Mouse (Mus musculus): Measurements from ENCODE around the gene Notch2. TPM values are rescaled to one million over a fixed set of nuclear protein-coding genes. Genes with fewer than 3 reads are reported as not detected.

Gene Notch2
- 8.2 and 13.6 TPM in 2 replicates for polyA plus RNA-seq (2014; fragmentation: Nextera tagmentation; extraction: Ambion mirVana)

DNA sequence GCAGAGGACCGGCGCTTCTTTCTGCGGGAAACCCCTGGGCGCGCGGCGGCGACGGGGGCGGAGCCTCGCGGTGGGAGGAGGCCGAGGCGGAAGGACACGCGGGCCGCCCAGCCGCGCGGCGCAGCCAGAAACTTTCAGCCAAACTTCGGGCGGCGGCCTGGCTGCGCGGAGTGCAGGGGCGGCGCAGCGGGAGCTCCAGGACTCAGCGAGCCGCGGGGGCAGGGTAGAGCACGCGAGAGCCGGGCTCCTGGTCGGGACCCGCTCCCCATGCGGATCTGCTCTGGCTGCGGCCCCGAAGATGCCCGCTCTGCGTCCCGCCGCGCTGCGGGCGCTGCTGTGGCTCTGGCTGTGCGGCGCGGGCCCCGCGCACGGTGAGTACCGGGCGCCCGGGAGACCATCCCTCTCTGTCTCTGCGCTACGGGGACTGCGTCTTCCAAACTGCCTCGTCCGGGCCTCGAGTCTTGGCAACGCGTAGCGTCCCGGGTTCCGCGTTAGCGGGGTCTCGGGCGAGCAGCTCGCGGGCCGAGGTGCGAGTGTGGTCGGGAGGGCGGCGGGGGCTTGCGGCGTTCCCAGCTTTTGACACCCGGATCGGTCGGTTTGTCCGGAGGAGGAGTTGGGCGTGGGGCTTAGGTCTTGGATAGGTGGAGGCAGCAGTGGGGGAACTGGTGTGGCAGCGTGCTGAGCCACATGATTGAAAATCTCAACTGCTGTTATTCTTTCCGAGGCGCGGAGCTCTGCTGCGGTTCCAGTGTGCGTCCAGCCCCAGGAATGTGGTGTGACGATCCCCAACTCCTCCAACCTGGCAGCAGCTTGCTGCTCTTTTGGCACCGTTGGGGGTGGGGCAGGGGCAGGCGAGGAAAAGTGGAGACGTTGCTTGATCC lies at the start of gene Notch2:
Gene Notch2 (plus strand): TSS at position 127 of the 881 bp plus-strand sequence.
- Histone ChIP-seq H3K9ac (replicated peaks; ENCODE audit: low read depth, low read length) (peak within 1 kb of the TSS; percentile 78), H3K4me3 (ENCODE audit: low read depth, low read length) (peak within 1 kb of the TSS; percentile 90), H3K27ac (ENCODE audit: low read depth, low read length) (peak within 1 kb of the TSS; percentile 64), H3K4me2 (ENCODE audit: low read depth, low read length) (peak within 1 kb of the TSS; percentile 85), H3K27me3 (ENCODE audit: control insufficient read depth, insufficient read depth, low read length) (no peaks in the 10 kb centered on the region), H3K36me3 (ENCODE audit: control insufficient read depth, insufficient read depth, low read length) (no peaks in the 10 kb centered on the region), H3K4me1 (ENCODE audit: control insufficient read depth, insufficient read depth, low read length) (0 out of 2 replicates have a peak, but pooled peaks cover 3% of the 10 kb centered on the region), H3K9me3 (ENCODE audit: control insufficient read depth, low read length) (no peaks in the 10 kb centered on the region)
- peak; percentile 87 for ATAC-seq (ENCODE audit: low read depth)
- WGBS: under 1% methylated on average over 95 of the region's 95 CpGs

DNA sequence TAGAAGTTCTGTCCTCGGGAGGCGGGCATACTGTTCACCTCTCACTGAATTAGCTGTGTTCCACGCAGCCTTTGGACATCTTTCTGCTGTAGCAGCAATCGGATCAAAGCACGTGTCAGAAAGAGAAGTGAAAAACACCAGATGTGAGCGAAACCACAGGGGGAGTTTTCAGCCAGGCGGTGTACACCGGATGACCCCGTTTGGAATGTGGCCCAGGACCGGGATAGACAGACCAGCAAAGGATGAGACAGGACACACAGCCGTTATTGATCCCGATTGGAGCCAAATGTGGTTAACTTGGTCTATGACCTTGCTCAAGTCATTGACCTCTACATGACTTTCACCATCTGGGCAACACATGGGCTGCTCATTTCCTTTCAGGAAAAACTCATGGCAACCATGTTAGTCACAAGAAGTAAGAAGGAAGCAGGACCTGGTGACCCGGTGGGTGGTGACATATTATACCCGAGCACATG lies 48.4 kb upstream of the Notch2 start:
- H3K4me2 ChIP-seq (ENCODE audit: low read depth, low read length): no peak overlapping the region
- no peak for ATAC-seq (ENCODE audit: low read depth)
- no peaks in the 10 kb centered on the region for H3K9me3 ChIP-seq (ENCODE audit: control insufficient read depth, low read length)
- WGBS: 87% methylated on average over 14 of the region's 14 CpGs
- H3K27ac ChIP-seq (ENCODE audit: low read depth, low read length): no peak overlapping the region
- H3K4me3 ChIP-seq (ENCODE audit: low read depth, low read length): no peak overlapping the region
- H3K9ac ChIP-seq (replicated peaks; ENCODE audit: low read depth, low read length): no peak overlapping the region
- no peaks in the 10 kb centered on the region for H3K36me3 ChIP-seq (ENCODE audit: control insufficient read depth, insufficient read depth, low read length)
- no peaks in the 10 kb centered on the region for H3K27me3 ChIP-seq (ENCODE audit: control insufficient read depth, insufficient read depth, low read length)
- no peaks in the 10 kb centered on the region for H3K4me1 ChIP-seq (ENCODE audit: control insufficient read depth, insufficient read depth, low read length)

DNA sequence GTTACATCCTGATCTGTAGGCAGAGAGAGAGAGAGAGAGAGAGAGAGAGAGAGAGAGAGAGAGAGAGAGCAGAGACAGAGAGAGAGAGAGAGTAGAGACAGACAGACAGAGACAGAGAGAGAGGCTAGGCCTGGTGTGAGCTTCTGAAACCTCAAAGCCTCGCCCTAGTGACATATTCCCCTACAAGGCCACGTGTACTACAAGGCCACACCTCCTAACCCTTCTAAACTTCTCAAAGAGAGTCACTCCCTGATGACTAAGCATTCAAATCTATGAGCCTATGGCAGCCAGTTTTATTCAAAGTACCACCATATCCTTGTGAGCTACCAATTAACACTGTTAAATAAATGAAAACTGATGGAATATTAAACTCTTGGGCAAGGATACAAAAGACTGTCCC lies 45.7 kb upstream of the Notch2 start:
- 52% methylated on average over 2 of the region's 2 CpGs for WGBS
- Histone ChIP-seq H3K27me3 (ENCODE audit: control insufficient read depth, insufficient read depth, low read length) (no peaks in the 10 kb centered on the region), H3K36me3 (ENCODE audit: control insufficient read depth, insufficient read depth, low read length) (no peaks in the 10 kb centered on the region), H3K4me2 (ENCODE audit: low read depth, low read length) (no peak overlapping the region), H3K4me3 (ENCODE audit: low read depth, low read length) (no peak overlapping the region), H3K9ac (replicated peaks; ENCODE audit: low read depth, low read length) (no peak overlapping the region), H3K9me3 (ENCODE audit: control insufficient read depth, low read length) (no peaks in the 10 kb centered on the region), H3K4me1 (ENCODE audit: control insufficient read depth, insufficient read depth, low read length) (no peaks in the 10 kb centered on the region), H3K27ac (ENCODE audit: low read depth, low read length) (no peak overlapping the region)
- no peak for ATAC-seq (ENCODE audit: low read depth)

DNA sequence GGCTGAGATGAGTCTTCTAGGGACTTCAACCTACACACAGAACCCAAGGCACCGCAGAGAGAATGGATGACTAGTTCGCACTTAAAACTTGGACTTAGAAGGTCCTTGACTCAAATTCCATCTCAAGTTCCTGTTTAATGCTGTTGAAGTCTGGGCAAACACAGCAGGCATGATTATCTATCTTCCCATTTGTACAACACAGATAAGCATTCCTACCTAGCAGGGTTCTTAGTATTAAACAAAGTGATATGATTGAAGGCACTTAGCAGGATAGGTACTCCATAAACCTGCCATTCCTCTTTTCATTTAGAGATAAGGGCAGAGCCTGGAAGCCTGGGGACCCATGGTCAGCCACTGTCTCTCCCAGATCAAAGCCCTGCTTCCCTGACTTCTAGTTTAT lies 45.1 kb upstream of the Notch2 start:
- Histone ChIP-seq H3K4me2 (ENCODE audit: low read depth, low read length) (no peak overlapping the region), H3K4me3 (ENCODE audit: low read depth, low read length) (no peak overlapping the region), H3K36me3 (ENCODE audit: control insufficient read depth, insufficient read depth, low read length) (no peaks in the 10 kb centered on the region), H3K27me3 (ENCODE audit: control insufficient read depth, insufficient read depth, low read length) (no peaks in the 10 kb centered on the region), H3K27ac (ENCODE audit: low read depth, low read length) (no peak overlapping the region), H3K4me1 (ENCODE audit: control insufficient read depth, insufficient read depth, low read length) (no peaks in the 10 kb centered on the region), H3K9ac (replicated peaks; ENCODE audit: low read depth, low read length) (no peak overlapping the region), H3K9me3 (ENCODE audit: control insufficient read depth, low read length) (no peaks in the 10 kb centered on the region)
- ATAC-seq (ENCODE audit: low read depth): no peak
- WGBS: 95% methylated on average over 2 of the region's 2 CpGs

DNA sequence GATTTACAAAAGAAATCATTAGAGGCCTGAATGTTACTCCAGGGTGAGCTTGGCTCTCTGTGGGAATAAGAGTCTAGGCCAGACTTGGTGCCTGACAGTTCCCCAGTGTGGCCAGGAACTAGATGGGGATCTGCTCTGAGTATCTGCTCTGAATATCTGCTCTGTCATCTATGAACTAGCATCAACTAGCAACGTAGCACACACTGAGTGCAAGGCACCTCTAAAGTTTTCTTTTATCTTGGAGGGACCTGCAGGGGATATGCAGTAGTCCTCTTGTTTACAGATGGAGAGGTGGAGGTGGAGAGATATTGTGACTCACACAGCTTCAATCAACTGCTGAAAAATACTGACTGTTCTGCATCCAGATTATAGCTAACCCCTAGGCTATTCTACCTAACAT lies 44.3 kb upstream of the Notch2 start:
- no peak for ATAC-seq (ENCODE audit: low read depth)
- Histone ChIP-seq H3K9ac (replicated peaks; ENCODE audit: low read depth, low read length) (no peak overlapping the region), H3K36me3 (ENCODE audit: control insufficient read depth, insufficient read depth, low read length) (no peaks in the 10 kb centered on the region), H3K9me3 (ENCODE audit: control insufficient read depth, low read length) (no peaks in the 10 kb centered on the region), H3K4me1 (ENCODE audit: control insufficient read depth, insufficient read depth, low read length) (no peaks in the 10 kb centered on the region), H3K27me3 (ENCODE audit: control insufficient read depth, insufficient read depth, low read length) (no peaks in the 10 kb centered on the region), H3K27ac (ENCODE audit: low read depth, low read length) (no peak overlapping the region), H3K4me3 (ENCODE audit: low read depth, low read length) (no peak overlapping the region), H3K4me2 (ENCODE audit: low read depth, low read length) (no peak overlapping the region)
- 87% methylated on average over 1 of the region's 1 CpGs for WGBS

DNA sequence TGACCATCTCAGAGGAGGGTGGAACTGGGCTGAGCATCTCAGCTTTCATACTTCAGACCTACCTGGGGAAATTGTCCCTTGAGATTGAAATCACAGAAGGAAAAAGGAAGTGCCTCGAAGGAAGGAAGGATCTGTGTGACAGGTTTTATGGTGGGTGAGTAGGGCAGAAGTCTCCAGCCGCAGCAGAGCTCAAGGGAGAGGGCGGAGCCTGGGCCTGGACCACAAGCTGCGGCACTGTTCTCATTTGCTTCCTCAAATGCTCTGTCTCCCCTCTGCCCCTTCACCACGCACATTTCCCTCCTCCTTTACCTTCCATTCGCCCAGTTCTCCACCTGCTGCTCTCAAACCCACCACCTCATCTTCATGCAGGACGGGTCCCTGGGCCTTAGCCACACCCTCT lies 42.2 kb upstream of the Notch2 start:
- no peak overlapping the region for H3K9ac ChIP-seq (replicated peaks; ENCODE audit: low read depth, low read length)
- H3K27ac ChIP-seq (ENCODE audit: low read depth, low read length): no peak overlapping the region
- H3K4me2 ChIP-seq (ENCODE audit: low read depth, low read length): no peak overlapping the region
- no peaks in the 10 kb centered on the region for H3K4me1 ChIP-seq (ENCODE audit: control insufficient read depth, insufficient read depth, low read length)
- no peak overlapping the region for H3K4me3 ChIP-seq (ENCODE audit: low read depth, low read length)
- 9% methylated on average over 7 of the region's 7 CpGs for WGBS
- H3K9me3 ChIP-seq (ENCODE audit: control insufficient read depth, low read length): no peaks in the 10 kb centered on the region
- H3K27me3 ChIP-seq (ENCODE audit: control insufficient read depth, insufficient read depth, low read length): no peaks in the 10 kb centered on the region
- no peaks in the 10 kb centered on the region for H3K36me3 ChIP-seq (ENCODE audit: control insufficient read depth, insufficient read depth, low read length)
- ATAC-seq (ENCODE audit: low read depth): 0 out of 2 replicates have a peak, but pooled peaks have one; percentile 46

DNA sequence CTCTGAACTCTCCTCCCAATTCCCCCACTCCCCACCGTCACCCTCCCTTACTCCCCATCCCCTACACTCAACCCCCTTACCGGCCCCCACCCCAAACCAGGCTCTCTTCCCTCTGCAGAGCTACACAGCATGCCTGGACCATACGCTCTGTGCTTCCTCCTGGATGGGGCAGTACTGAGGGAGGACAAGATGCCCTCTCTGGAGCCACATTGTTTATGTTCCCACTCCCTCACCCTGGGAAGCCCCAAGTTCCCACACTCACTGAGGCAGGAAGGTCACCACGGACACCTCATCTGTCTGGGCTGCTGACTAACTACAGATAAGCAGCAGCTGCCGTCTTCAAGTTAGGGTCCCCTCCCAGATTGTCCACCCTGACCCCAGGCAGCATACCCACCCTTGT lies 41.1 kb upstream of the Notch2 start:
- no peaks in the 10 kb centered on the region for H3K9me3 ChIP-seq (ENCODE audit: control insufficient read depth, low read length)
- no peaks in the 10 kb centered on the region for H3K27me3 ChIP-seq (ENCODE audit: control insufficient read depth, insufficient read depth, low read length)
- no peak for ATAC-seq (ENCODE audit: low read depth)
- H3K9ac ChIP-seq (replicated peaks; ENCODE audit: low read depth, low read length): no peak overlapping the region
- H3K27ac ChIP-seq (ENCODE audit: low read depth, low read length): no peak overlapping the region
- no peak overlapping the region for H3K4me2 ChIP-seq (ENCODE audit: low read depth, low read length)
- no peaks in the 10 kb centered on the region for H3K36me3 ChIP-seq (ENCODE audit: control insufficient read depth, insufficient read depth, low read length)
- WGBS: 57% methylated on average over 5 of the region's 5 CpGs
- H3K4me3 ChIP-seq (ENCODE audit: low read depth, low read length): no peak overlapping the region
- H3K4me1 ChIP-seq (ENCODE audit: control insufficient read depth, insufficient read depth, low read length): no peaks in the 10 kb centered on the region

DNA sequence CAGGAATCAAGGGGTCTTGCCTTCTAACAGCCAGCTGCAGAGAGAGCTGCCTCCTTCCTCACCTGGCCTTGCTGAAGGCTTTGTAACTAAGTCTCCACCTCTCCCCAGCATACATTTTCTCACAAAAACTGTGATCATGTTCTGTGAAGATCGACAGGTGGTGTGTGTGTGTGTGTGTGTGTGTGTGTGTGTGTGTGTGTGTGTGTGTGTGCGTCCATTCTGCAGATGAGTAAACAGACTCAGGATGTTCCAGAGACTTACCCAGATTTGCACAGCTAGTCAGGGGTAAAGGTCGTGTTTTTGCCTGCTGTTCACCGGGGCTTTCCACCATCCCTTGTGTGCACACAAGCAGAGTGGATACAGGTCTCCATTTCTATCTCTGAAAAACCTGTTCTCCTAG lies 40.6 kb upstream of the Notch2 start:
- Histone ChIP-seq H3K27me3 (ENCODE audit: control insufficient read depth, insufficient read depth, low read length) (no peaks in the 10 kb centered on the region), H3K4me2 (ENCODE audit: low read depth, low read length) (no peak overlapping the region), H3K27ac (ENCODE audit: low read depth, low read length) (no peak overlapping the region), H3K4me3 (ENCODE audit: low read depth, low read length) (no peak overlapping the region), H3K9ac (replicated peaks; ENCODE audit: low read depth, low read length) (no peak overlapping the region), H3K4me1 (ENCODE audit: control insufficient read depth, insufficient read depth, low read length) (no peaks in the 10 kb centered on the region), H3K9me3 (ENCODE audit: control insufficient read depth, low read length) (no peaks in the 10 kb centered on the region), H3K36me3 (ENCODE audit: control insufficient read depth, insufficient read depth, low read length) (no peaks in the 10 kb centered on the region)
- 86% methylated on average over 4 of the region's 4 CpGs for WGBS
- no peak for ATAC-seq (ENCODE audit: low read depth)

DNA sequence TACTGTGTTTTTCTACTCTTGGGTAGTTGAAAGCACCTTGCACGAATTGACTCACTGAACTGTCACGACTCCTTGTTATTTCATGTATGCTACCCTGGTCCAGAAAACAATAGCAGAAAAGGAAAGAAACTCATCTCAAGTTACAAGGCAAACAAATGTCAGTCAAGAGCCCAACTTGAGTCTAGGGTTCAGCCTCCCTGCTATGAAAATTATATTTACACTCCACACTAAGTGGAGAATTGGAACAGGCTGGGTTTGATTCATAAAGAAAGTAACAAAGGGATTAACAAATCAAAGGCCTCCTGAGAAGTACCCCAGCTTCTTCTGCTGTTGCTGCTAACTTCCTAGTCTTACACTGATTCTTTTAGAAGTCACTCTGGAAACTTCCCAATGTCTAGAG lies 40.0 kb upstream of the Notch2 start:
- Histone ChIP-seq H3K4me3 (ENCODE audit: low read depth, low read length) (no peak overlapping the region), H3K9ac (replicated peaks; ENCODE audit: low read depth, low read length) (no peak overlapping the region), H3K27me3 (ENCODE audit: control insufficient read depth, insufficient read depth, low read length) (no peaks in the 10 kb centered on the region), H3K36me3 (ENCODE audit: control insufficient read depth, insufficient read depth, low read length) (no peaks in the 10 kb centered on the region), H3K4me1 (ENCODE audit: control insufficient read depth, insufficient read depth, low read length) (no peaks in the 10 kb centered on the region), H3K4me2 (ENCODE audit: low read depth, low read length) (no peak overlapping the region), H3K27ac (ENCODE audit: low read depth, low read length) (no peak overlapping the region), H3K9me3 (ENCODE audit: control insufficient read depth, low read length) (no peaks in the 10 kb centered on the region)
- 58% methylated on average over 2 of the region's 2 CpGs for WGBS
- ATAC-seq (ENCODE audit: low read depth): no peak

All from neural tube, embryonic 14.5 days (tissue).